8 mouse cellular contexts compared by ENCODE assay signal in genomic region chr16:35939261-35939660, GRCm38 (mm10). TPM values are rescaled to one million over a fixed set of nuclear protein-coding genes. Genes with fewer than 3 reads are reported as not detected.
A peak's percentile ranks its signal among the peaks of the same experiment; 100 is the strongest.
DNase-seq lines count a peak whose midpoint lies in the region; ATAC-seq and TF ChIP-seq lines count a peak whose summit lies in the region.

No protein-coding gene starts in this region.

- WGBS in lung, embryonic 16.5 days: 4% methylated on average over 6 of the region's 6 CpGs
- 13% methylated on average over 6 of the region's 6 CpGs for WGBS in stomach, embryonic 14.5 days

- H3K36me3 ChIP-seq in ES-E14 (ENCODE audit: control insufficient read depth, insufficient read depth, low read length, poor library complexity, severe bottlenecking): no peaks in the 10 kb centered on the region
- H3K36me3 ChIP-seq in lung, embryonic 16.5 days (ENCODE audit: control insufficient read depth, insufficient read depth, low read length): peaks cover 3% of the 10 kb centered on the region; the same call in 1 of the 2 replicates
- no peaks in the 10 kb centered on the region for H3K36me3 ChIP-seq in stomach, embryonic 14.5 days (ENCODE audit: control insufficient read depth, insufficient read depth, low read length)

- no peak overlapping the region for H3K27ac ChIP-seq in ES-E14 (ENCODE audit: insufficient read depth, low read depth, low read length, poor library complexity, severe bottlenecking)
- peak overlapping the region; percentile 68; the same call in 1 of the 2 replicates for H3K27ac ChIP-seq in lung, embryonic 16.5 days (ENCODE audit: low read length)
- no peak overlapping the region for H3K27ac ChIP-seq in stomach, embryonic 14.5 days (ENCODE audit: low read length)

- peak overlapping the region; percentile 80; the same call in 1 of the 2 replicates for H3K9ac ChIP-seq in ES-E14 (ENCODE audit: insufficient read depth, low read depth, low read length, poor library complexity, severe bottlenecking)
- H3K9ac ChIP-seq in lung, embryonic 16.5 days (ENCODE audit: low read length): peak overlapping the region; percentile 84
- peak overlapping the region; percentile 31 for H3K9ac ChIP-seq in stomach, embryonic 14.5 days (replicated peaks; ENCODE audit: low read depth, low read length)

- H3K4me3 ChIP-seq in ES-E14 (ENCODE audit: insufficient read depth in 1 of 2, low read depth in 1 of 2, low read length in 2 of 2, poor library complexity in 1 of 2, severe bottlenecking in 1 of 2): peak overlapping the region; percentile 70 to 76
- H3K4me3 ChIP-seq in lung, embryonic 16.5 days (ENCODE audit: low read length): peak overlapping the region; percentile 81
- H3K4me3 ChIP-seq in stomach, embryonic 14.5 days (ENCODE audit: low read depth, low read length): peak overlapping the region; percentile 60

- intact Hi-C loops in gastrocnemius, postnatal 14 days (cut with DNase I; ENCODE audit: low total_unique reads): loop anchor here (5.0 kb wide), 1 partner anchor 62 kb away; no protein-coding TSS in a partner anchor

- in situ Hi-C loops in ES-E14 (cut with MboI; ENCODE audit: low sequenced_read_pairs in 2 of 2, unreplicated experiment in 2 of 2): no loop called here

- H3K4me2 ChIP-seq in lung, embryonic 16.5 days (ENCODE audit: low read depth, low read length): peak overlapping the region; percentile 94
- H3K4me2 ChIP-seq in stomach, embryonic 14.5 days (replicated peaks; ENCODE audit: low read depth, low read length): peak overlapping the region; percentile 56

- no peaks in the 10 kb centered on the region for H3K9me3 ChIP-seq in ES-E14 (ENCODE audit: control insufficient read depth, insufficient read depth, low read depth, low read length)
- no peaks in the 10 kb centered on the region for H3K9me3 ChIP-seq in lung, embryonic 16.5 days (ENCODE audit: control insufficient read depth, low read length)
- H3K9me3 ChIP-seq in stomach, embryonic 14.5 days (ENCODE audit: control insufficient read depth, low read depth, low read length): no peaks in the 10 kb centered on the region

- H3K27me3 ChIP-seq in lung, embryonic 16.5 days (ENCODE audit: control insufficient read depth, insufficient read depth, low read depth, low read length): no peaks in the 10 kb centered on the region
- H3K27me3 ChIP-seq in stomach, embryonic 14.5 days (ENCODE audit: control insufficient read depth, insufficient read depth, low read length): no peaks in the 10 kb centered on the region

- peak; percentile 45 for DNase-seq in embryo, embryonic 11 days
- no peak for DNase-seq in embryo, embryonic 10 days (ENCODE audit: low spot score)
- peak; percentile 22 for DNase-seq in ES-E14 (ENCODE audit: low read depth, low spot score)
- peak; percentile 39 for DNase-seq in kidney, adult 18-20 months
- DNase-seq in gastrocnemius, postnatal 14 days: no peak

- H3K4me1 ChIP-seq in ES-E14 (ENCODE audit: control insufficient read depth in 2 of 2, insufficient read depth in 2 of 2, low read length in 2 of 2, poor library complexity in 1 of 2): peaks cover 0 to 2% of the 10 kb centered on the region in 2 experiments; a peak in 1 of 4 replicates
- peaks cover 3% of the 10 kb centered on the region for H3K4me1 ChIP-seq in lung, embryonic 16.5 days (replicated peaks; ENCODE audit: control insufficient read depth, insufficient read depth, low read length)
- peaks cover 3% of the 10 kb centered on the region; the same call in 1 of the 2 replicates for H3K4me1 ChIP-seq in stomach, embryonic 14.5 days (ENCODE audit: control insufficient read depth, insufficient read depth, low read length)

- ATAC-seq in erythroid progenitor cell, adult 5-6 weeks (replicated peaks; ENCODE audit: low FRiP score, poor library complexity, severe bottlenecking): peak; percentile 50
- ATAC-seq in lung, embryonic 16.5 days (ENCODE audit: low read depth): peak; percentile 56
- ATAC-seq in stomach, embryonic 14.5 days (ENCODE audit: insufficient number of reproducible peaks, insufficient read depth, low FRiP score, low read depth): no peak; the same call in 1 of the 2 replicates

TF ChIP-seq in ES-E14, 5 proteins besides CTCF, POLR2A, EP300 and RAD21:
- TF ChIP-seq CHD2 (IDR thresholded peaks at IDR 0.05; ENCODE audit: low read depth, low read length): no peak

RNA-seq across cellular contexts. Expression of gene Dtx3l, which starts 0.3 kb away (rescaled TPM):
- 3.2 and 3.8 TPM in 2 replicates for total RNA-seq in ES-E14 (2012; rRNA removed)
- total RNA-seq in erythroid progenitor cell, adult 5-6 weeks (2015; ENCODE audit: low replicate concordance): 15.9 and 20.5 TPM in 2 replicates
- total RNA-seq in erythroid progenitor cell, adult 5-6 weeks (2017; ENCODE audit: low replicate concordance): 19.8 and 21.4 TPM in 2 replicates
- 6.9 and 7.0 TPM in 2 replicates for polyA plus RNA-seq in lung, embryonic 16.5 days (2015; fragmentation: Nextera tagmentation; extraction: Ambion mirVana)
- 7.7 and 8.0 TPM in 2 replicates for polyA plus RNA-seq in stomach, embryonic 14.5 days (2014; fragmentation: Nextera tagmentation; extraction: Ambion mirVana)
- total RNA-seq in gastrocnemius, postnatal 14 days (2021): 1 to 10 TPM; 4.5 to 4.9 TPM

RNA-seq across cellular contexts. Expression of gene Parp9, which starts 1.0 kb away (rescaled TPM):
- total RNA-seq in ES-E14 (2012; rRNA removed): 4.8 and 7.3 TPM in 2 replicates
- 30.6 and 35.0 TPM in 2 replicates for total RNA-seq in erythroid progenitor cell, adult 5-6 weeks (2015; ENCODE audit: low replicate concordance)
- total RNA-seq in erythroid progenitor cell, adult 5-6 weeks (2017; ENCODE audit: low replicate concordance): 41.1 and 48.7 TPM in 2 replicates
- polyA plus RNA-seq in lung, embryonic 16.5 days (2015; fragmentation: Nextera tagmentation; extraction: Ambion mirVana): 8.8 and 11.1 TPM in 2 replicates
- polyA plus RNA-seq in stomach, embryonic 14.5 days (2014; fragmentation: Nextera tagmentation; extraction: Ambion mirVana): 6.5 and 8.1 TPM in 2 replicates
- total RNA-seq in gastrocnemius, postnatal 14 days (2021): 1 to 10 TPM; 5.2 to 5.5 TPM

RNA-seq across cellular contexts. Expression of gene Kpna1, which starts 39.3 kb away (rescaled TPM):
- 34.4 and 43.0 TPM in 2 replicates for total RNA-seq in ES-E14 (2012; rRNA removed)
- 80.1 and 99.1 TPM in 2 replicates for total RNA-seq in erythroid progenitor cell, adult 5-6 weeks (2015; ENCODE audit: low replicate concordance)
- total RNA-seq in erythroid progenitor cell, adult 5-6 weeks (2017; ENCODE audit: low replicate concordance): 62.0 and 112 TPM in 2 replicates
- 29.5 and 34.8 TPM in 2 replicates for polyA plus RNA-seq in lung, embryonic 16.5 days (2015; fragmentation: Nextera tagmentation; extraction: Ambion mirVana)
- 44.1 and 44.5 TPM in 2 replicates for polyA plus RNA-seq in stomach, embryonic 14.5 days (2014; fragmentation: Nextera tagmentation; extraction: Ambion mirVana)
- total RNA-seq in gastrocnemius, postnatal 14 days (2021): 100 to 1,000 TPM in 1 of 2 experiments, 10 to 100 TPM in 1; 96.7 to 118 TPM

Comparison
In these comparisons a context has a peak if more than half of its experiments do, and no peak if none do; other contexts are left out.
1. DNase-seq: peak in embryo, embryonic 11 days (single experiment), ES-E14 (single experiment) and kidney, adult 18-20 months (single experiment); none in embryo, embryonic 10 days (single experiment) and gastrocnemius, postnatal 14 days (single experiment).
2. H3K9ac ChIP-seq: peak in every context shown above with its lines; median percentile 84 in lung, embryonic 16.5 days; 80 in ES-E14; 31 in stomach, embryonic 14.5 days.
3. Peak in every context shown above with its lines, with median percentiles within 50 percentile points of each other: H3K4me3 ChIP-seq.